Mouse (Mus musculus) B cell, adult 2 months (primary cell): ENCODE measurements at regions not wholly inside any gene's neighbourhood (a gene's known extent, or its start where the extent isn't known, plus 50 kb on each side); places are given as distances from the start of the nearest gene placed in this dataset.

Source experiments
- DNase-seq, 2 experiments: peaks; one replicate each; pipeline ENCODE4 v3.0.0; 2022

DNA sequence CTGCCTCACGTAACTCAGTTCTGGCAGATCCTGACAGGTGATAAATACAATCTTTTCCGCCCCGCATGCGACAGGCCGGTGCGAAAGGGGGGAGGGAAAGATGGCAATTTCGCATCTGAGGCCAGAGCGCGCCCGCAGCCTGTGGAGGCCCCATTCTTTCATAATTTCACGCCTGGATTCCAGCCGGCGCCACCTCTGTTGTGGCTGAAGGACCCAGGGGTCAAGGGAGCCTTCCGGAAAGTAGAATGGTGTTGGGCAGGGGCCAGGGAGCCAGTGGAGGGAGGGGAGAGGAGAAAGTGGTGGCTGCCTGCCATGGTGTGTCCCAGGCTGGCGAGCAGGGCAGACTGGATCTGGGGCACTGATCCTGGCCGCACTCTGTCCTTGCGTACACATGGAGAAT is 224.5 kb downstream of the Gm26897 start:
- DNase-seq = no peak

DNA sequence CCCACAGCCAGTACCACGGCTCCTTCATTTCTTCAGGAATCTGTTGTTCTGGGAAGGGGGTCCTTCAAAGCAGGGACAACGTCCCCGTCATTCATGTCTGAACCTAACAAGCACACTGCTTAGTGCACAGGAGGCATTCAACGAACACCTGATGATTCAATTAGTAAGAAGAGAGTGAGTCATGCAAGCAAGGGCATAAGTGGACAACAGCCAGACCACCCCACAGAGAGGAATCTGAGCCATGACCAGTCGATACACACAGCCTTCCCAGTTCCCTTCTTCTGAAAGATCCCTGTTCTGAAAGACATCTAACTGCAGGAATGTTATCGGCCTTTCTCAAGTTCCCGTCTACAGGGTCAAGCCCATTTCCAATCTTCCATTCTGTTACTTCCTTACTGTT is 231.6 kb downstream of the Gm26897 start:
- no peak for DNase-seq

DNA sequence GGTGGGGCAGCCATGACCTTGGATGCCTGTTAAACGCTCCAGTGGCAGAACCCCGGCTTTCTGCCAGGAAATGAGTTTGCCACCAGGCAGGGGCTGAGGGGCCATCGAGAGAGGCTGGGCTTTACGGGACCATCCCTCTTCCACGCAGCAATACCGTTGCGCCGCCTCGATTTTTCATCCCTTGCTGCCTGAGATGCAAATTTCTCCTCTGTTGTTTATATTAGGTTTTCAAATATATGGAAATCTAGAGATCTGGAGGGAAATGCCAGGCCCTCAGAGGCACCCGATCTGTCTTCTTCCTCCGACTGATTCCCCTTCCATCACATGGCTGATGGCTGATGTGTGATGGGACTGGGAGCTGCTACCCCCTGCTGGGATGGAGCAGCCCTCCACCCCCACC is 234.4 kb downstream of the Gm26897 start:
- DNase-seq = no peak

DNA sequence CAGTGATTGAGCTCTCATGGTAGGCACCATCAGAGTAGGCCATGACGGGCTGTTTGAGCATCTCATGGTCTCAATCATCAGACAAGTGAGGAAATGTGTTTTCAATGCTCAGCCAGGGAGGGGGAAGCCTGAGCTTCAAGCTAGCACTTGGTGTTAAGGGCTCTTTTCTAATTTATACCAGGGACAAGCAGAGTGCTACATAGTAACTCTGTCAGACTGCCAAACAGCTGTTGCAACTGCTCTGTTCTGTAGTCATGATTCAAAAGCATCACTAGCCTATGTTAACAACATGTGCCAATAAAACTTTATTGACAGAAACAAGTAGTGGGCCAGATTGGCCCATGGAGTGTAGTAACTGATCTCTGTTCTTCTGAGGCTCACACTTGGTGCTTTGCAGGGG is 235.0 kb downstream of the Gm26897 start:
- no peak for DNase-seq

DNA sequence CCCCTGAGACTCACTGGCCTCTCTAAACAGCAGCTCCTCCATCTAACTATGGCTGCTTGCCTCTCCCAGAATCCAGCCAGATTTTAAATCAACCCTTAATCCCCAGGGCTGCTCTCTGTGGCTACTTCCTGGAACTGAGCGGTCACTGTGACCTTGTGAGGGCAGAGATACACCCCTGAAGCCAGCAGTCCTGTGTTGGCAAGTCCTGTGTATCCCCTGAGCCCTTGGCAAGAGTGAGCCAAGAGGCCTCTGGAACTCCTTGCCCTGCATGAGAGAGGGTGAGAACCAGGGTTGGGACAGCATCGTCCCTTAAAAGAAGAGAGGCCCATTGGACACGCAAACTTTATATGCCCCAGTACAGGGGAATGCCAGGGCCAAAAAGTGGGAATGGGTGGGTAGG is 237.5 kb downstream of the Gm26897 start:
- no peak for DNase-seq

DNA sequence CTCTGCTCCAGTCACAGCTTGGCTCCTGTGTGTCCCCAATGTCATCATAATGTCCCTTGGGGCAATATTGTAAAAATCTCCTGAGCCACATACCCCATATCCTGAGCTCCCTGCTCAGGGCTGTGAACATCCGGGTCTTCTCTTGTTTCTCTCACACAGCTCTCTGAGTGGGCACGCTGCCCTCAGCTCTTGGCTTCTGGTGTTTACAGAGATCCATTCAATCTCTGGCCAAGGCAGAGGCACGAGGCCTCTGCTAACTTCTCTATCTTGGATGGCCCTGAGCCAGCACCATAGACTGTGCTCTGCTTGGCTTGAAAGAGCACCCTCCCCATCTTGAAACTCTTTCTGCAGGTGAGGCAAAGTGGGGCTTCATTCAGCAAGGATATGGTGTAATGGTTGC is 238.2 kb downstream of the Gm26897 start:
- DNase-seq = no peak

DNA sequence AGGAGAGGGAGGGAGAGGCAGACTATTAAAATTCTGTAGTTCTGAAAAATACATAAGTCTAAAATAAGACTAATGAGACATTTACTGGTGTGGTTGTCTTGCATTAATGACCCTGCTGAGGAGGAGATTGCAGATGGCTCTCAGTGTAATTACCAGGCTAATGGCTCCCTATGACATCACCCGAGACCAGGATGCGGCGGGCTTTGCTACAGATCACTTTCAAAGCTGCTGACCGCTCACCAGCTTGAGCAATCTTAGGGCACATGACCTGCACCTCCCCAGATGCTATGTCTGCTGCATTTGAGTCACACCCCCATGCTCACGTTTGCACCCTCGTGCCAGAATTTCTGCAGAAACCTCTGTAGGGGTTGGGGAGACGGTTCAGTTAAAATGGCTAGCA is 242.0 kb downstream of the Gm26897 start:
- no peak for DNase-seq

DNA sequence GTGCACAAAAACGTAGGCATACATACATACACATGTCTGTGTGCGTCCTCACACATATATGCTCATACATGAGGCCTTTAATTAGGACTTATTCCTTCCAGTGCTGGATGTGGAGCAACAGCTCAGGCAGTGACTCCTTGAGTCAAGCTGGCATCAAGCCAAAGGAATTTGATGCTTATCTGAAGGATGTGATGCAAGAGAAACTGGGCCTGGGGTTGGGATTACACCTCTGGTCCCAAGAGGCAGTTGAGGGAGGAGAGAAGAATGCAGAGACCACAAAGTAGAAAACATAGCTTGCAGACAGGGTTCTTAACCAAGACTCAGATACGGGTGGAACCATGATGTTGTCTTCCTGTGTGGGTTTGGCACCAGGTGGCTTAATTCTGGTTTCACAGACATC is 245.9 kb downstream of the Gm26897 start:
- DNase-seq = no peak

DNA sequence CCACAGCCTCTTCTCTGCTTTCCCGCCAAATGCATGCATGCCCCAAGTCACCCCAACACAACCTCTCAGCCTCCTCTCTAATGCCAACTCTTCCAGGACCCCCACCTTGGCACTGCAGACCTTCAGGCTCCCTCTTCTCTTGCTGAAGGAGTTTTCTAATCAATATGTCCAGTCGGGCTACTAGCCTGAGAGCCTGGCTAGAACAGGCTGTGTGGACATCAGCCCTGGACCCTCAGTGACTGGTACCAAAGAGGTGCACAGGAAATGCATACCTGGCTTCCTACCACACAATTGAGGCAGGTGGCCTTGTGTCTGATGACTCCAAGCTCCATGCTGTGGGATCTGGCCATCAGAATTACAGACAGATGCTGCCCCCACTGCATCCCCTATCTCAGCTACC is 248.4 kb downstream of the Gm26897 start:
- no peak for DNase-seq

DNA sequence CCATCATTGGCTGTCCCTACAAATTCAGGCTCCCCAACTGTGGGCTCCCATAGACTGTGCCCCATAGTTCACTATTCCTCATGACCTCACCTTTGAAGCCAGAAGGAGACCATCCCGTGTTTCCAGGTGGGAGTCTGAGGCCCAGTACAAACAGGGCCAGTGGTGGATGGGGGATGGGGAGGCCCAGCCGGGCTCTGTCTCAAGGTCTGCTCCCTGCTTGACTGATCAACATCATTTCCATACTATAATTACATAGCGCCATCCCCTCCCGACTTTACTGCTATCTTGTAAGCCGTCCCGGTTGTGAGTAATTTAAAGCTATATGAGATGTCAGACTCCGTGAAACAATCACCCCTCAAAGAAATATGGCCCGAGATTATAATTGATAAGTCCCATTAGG is 252.3 kb downstream of the Gm26897 start:
- DNase-seq = no peak

DNA sequence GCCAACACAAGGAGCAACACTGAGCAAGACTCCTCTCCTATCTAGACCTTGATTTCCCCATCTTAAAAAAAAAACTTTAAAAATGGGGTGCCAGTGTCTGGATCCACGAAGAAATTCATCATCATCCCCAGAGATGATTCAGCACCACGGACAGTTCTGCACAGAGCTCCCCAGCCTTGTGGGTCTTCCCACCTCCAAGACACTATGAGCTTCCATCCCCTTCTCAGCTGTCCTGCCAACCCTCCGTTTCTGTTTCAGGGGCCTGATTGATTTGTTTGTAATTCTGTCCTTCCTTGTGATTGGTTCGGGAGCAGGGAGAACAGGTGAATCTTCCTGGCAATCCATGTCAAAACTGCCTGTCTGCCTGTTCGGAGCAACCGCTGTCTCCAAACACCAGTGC is 253.3 kb downstream of the Gm26897 start:
- DNase-seq = no peak

DNA sequence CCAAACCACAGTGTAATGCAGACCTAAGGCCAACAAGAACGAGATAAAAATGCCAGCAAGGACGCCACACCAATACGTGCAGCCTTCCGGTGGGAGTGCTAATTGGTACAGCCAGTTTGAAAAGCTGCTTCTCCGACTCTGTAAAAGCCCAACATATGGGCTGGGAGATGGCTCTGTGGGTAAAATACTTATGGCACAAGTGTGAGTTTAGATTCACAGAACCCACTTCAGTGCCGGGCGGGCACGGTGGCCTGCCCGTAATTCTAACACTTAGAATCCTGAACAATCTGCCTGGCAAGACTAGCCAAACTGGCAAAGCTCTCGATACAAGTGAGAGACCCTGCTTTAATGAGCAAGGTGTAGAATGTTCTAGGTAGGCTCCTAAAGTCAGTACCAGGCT is 258.1 kb downstream of the Gm26897 start:
- DNase-seq = no peak

DNA sequence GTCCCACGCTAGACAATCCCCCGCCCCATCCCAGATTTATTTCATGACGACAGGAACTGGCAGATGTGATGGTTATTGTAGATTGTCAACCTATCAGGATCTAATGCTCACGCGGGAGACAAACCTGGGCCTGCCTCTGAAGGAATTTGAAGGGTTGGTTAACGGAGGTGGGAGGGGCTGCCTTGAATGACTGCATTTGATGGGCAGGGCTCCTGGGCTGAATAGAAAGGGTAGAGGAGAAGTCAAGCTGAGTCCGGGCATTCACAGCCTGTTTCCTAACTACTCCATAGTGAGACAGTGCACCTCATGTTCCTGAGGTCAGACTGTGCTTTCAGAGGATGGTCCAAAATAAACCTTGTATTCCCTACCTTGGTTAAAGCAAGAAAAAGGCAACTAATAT is 259.1 kb downstream of the Cryba4 start:
- DNase-seq = no peak

DNA sequence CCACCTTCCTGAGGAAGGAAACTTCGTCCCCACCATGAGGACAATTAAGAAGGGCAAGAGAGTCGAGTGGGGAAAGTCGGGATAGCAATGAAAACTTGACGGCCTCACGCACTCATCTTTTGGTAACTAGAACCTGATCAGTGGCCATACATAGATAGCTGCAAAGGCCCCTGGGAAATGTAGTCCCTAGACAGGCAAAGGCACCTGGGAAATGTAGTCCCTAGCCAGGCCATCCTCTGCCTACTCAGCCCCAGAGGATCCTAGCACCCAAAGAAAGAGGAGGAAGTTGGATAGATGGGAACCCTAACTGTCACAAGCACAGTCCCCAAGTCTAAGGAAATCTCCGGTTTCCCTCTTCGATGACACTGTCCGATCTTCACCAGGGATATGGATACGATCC is 258.4 kb downstream of the Cryba4 start:
- no peak for DNase-seq

DNA sequence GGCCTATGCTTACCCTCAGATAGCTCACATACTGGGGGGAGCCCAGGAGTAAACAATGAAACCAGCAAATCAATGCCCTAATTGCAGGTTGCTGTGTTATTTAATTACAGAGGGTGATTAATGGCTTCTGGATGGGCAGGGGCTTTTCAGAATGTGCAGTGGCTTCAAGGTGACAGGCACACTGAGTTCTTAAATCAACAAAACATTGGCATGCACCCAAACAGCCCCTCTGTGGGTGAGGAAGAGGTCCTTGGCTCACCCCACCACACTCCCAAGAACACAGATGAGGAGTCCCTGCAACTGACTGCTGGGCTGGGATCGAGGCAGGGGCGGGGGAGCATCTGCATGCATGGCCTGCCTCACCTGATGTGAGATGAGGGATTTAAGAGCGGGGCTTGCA is 255.5 kb downstream of the Cryba4 start:
- DNase-seq = no peak

DNA sequence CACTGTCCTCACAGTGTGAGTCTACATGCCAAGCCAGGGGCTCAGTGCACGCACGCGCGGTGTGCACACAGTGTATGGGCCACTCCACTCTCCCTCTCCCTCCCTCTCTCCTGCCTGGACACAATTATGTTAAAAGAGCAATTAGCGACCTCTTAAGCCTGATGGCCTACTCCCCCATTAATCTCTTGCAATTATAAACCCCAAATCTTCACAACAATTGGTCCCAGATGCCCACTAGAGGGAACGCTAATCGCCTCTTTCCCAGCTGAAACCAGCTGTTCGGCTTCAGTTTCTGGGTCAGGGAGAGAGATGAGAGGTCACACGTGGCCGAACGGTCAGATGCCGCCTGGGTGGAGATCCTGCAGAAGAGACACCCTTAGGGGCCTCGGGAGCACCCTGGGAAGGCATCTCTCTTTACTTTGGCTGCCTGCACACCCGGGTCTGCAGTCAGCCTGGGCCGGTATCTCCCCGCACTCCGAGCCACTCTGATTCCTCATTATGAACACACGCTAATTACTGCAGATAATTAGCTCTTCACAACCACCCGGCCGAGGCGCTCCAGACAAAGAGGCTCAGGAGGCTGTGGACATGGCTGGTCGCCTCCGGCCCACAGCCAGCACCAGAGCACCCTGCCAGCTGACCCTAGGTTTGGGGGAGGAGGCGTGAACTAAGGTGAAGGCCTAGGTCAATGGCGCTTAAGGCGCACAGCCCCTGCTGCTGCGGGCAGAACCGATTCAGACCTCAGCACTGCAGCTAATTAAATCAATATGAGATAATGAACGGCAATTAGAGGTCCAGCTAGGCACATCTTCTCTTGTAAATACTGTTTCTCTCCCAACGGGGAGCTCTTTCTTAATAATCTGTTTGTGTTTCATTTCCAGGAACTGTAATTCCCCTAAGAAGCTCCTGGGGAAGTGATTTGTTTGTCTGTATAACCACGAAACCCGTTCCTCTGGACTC is 250.3 kb downstream of the Cryba4 start:
- no peak for DNase-seq

DNA sequence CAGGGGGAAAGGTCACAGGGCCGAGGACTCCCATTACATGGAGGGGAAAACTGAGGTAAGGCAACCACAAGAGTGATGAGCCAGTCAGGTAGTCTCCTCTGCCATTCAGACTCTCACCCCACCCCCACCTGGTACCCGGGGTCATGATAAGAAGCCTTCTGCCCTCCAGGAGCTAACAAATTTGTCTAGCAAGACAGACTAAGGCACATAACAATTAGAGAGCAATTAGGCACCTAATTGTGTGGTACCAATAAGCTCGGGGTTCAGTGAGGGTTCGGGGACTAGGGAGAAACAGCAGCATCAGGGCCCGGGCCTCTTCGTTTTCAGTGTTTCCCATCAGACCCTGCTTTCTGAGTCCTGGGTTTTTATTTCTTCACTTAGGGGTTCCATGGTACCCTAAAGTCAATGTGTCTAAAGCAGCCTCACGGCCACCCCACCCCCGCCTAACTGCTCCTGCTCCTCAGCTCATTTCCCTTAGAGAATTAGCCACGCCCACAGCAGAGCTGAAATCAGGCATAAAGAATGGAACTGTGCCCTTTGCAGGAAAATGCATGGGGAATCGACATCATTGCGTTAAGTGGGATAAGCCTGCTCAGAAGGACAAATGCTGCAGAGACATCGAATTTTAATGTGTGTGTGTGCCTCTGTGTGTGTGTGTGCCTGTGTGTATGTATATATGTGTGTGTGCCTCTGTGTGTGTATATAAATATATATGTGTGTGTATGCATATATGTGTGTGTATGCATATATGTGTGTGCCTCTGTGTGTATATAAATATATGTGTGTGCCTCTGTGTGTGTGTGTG is 249.3 kb downstream of the Cryba4 start:
- no peak for DNase-seq

DNA sequence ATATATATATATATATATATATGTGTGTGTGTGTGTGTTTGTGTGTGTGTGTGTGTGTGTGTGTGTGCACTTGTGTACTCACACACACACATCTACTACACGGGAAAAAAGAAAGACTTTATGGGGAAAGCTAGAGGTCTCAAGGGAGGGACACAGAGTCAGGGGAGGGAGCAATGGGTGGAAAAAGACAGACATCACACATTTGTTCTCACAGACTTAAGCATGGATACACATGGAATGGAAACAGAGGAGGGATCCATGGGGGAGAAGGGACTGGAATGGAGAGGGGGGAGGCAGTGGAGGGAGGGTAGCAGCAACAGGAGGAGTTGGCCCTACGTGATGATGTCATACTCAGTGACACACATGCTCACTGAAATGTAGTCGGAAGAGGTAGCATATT is 248.3 kb downstream of the Cryba4 start:
- no peak for DNase-seq

DNA sequence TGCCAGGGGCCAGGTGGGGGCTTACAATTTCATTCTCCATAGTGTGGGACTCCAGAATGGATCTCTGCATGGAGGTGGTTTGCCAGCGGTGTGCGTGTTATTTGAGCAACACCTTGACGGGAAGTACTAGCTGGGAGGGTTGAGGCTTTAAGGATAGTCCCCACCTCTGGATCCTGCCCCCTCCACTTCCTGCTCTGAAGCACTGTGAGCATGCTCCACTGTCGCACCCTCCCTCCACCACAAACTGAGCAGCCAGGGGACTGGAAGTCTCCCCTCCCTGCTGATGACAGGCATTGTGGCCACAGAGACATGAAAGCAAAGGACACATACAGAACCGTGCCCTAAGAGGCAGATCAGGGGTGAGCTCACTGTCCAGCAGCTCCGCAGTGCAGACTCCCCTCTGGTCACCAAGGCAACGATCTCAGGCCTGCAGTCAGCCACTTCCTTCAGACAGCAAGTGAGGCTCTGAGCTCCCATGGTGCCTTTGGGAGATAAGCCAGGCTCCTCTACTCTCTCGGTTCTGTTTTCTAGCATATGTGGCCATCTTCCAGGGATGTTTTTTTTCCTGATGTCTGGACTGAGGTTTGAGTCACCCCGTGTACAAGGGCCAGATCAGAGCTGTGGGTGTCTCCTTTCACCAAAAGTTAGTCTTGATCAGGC is 239.7 kb downstream of the Cryba4 start:
- DNase-seq = no peak

DNA sequence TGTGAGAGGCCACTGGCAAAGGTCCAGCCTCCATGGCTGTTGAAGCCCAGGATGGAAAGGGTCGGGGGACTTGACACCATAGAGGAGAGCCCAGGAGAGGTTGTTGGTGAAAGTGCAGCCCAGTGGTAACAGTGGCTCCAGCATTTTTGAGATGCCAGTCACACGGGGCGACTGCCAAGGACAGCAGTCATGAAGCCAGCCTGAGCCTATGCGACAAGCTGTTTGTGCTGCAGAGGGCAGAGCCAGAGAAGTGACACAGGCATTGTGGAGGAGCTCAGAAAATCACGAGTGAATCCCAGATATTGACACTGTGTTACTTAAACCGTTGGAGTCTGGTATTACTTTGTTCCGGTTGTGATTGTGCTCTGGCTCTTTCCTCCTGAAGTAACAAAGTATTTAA is 233.4 kb downstream of the Cryba4 start:
- no peak for DNase-seq

DNA sequence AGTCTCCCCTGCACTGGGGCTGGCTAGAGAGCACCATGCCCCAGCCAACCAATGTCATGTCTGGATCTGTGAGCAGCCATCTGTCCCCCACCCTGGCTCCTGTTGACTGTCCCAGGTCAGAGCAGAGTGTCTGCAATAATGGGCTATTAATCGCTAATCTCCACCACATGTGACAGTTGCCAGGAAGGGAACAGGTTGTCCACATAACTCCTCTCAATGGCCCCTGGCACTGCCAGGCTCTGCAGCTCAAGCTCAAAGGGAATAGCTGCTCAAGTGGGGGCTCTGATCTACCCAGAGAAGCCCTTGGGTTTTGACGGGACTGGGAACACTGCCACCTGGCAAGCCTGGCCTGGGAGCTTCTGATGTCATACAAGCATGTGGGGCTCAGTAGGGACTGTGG is 231.4 kb downstream of the Cryba4 start:
- no peak for DNase-seq

DNA sequence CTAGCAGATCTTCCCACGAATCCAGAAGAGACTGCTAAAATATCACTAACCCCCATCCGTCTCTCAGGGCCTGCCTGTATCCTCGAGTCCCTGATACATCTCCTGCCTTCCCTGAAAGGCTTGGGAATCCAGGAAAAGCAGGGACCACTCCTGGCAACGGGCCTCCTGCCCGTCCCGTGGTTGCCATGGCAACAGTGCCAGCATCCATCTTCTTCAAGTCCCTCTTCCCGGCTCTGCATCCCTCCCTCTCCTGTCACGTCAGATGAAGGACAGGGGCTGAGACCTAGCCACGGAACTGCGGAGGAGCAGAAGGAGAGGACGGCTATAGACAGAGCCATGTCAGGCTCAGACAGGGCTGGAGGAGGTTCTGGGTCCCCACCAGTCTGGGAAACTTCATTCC is 222.4 kb downstream of the Cryba4 start:
- no peak for DNase-seq

DNA sequence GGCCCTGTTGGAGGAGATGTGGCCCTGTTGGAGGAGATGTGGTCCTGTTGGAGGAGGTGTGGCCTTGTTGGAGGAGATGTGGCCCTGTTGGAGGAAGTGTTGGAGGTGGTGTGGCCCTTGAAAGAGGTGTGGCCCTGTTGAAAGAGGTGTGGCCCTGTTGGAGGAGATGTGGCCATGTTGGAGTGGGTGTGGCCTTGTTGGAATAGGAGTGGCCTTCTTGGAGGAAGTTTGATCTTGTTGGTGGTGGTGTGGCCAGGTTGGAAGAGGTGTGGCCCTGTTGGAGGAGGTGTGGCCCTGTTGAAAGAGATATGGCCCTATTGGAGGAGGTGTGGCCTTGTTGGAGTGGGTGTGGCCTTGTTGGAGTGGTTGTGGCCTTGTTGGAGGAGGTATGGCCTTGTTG is 220.3 kb downstream of the Cryba4 start:
- DNase-seq = no peak

DNA sequence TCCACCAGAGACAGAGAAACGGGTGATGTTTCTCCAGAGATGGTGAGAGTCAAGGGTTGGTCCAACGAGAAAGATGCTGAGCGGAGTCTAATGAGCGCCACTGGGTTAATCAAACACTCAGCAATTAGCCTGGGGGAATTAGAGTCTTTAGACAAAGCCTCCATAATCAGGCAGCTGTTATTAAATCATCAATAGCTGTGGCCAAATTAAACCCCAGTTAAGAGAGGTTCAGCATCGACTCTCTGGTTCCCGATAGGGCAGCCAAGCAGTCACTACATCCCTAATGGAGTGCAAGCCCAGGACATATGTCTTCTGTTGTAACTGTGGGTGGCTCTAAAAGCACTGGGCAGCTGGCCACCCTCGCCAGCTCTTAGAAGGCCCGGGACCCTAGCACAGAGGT is 216.9 kb downstream of the Cryba4 start:
- DNase-seq = no peak
